Mouse (Mus musculus): Measurements from ENCODE around the gene Olfr821. TPM values are rescaled to one million over a fixed set of nuclear protein-coding genes. Genes with fewer than 3 reads are reported as not detected.
"Not testable (repeated sequence)": the region's sequence is repeated elsewhere in the genome, so short reads cannot be mapped to it uniquely, and the experiment has no call there.

The Olfr821 gene
- not detected for total RNA-seq (2021)
- long read RNA-seq, experiment 1 = 0 reads
- long read RNA-seq, experiment 2 = 0 reads

DNA sequence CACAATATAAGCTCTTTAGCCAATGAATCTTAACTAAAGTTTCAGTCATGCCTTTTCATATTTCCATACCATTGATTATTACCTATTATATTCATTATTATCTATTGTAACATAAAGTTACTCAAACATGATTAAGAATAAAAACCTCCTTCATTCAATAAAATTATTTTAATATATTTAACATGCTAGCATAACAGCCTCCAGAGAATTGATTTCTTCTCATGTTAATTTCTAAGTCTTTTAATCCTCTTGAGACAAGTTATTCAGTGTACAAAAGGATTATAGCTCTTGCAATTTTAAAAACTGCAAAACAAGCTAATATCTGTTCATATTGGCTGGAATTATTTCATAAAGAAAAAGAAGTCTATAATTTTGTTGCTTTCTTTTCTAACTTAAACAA, at the start of gene Olfr821:
Gene Olfr821 (plus strand): TSS at position 301 of the 400 bp plus-strand sequence.
- DNase-seq = no peak

DNA sequence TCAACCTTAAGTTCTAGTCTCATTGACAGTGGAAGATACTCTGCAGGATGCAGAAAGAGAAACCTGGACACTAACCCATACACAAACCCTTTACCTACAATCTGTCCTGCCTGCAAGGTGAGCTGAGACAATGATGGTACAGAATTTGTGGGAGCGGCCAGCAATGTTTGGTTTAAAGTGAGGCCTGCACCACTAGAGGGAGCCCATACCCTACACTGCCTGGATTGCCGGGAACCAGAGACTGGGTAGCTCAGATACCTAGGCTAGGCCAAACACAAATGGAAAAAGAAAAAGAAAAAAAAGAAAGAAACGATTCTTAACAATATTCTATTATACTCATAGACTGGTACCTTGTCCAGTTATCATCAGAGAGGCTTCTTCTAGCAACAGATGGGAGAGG, 48.3 kb upstream of the Olfr821 start:
- not testable (repeated sequence) for DNase-seq

DNA sequence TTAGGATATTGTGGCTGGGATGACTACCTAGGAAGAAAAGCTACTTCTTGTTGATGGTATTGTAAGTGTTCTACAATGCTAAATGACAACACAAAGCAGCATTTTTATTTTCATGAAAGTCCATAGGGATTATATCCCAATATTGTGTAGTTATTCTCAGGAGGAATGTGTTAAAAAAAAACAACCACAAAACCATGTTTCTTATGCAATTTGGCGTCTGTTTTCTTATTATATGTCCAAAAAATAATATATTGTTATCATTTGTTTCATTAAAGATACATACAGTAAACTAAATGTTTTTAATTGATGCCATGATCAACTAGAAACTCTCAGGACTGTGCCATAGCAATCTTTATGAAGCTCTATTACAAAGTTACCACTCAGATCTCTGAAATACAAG, 45.2 kb upstream of the Olfr821 start, which contains the start of gene Gm10310:
Gene Gm10310 (minus strand): TSS at position 101 of the 400 bp plus-strand sequence.
- not testable (repeated sequence) for DNase-seq

DNA sequence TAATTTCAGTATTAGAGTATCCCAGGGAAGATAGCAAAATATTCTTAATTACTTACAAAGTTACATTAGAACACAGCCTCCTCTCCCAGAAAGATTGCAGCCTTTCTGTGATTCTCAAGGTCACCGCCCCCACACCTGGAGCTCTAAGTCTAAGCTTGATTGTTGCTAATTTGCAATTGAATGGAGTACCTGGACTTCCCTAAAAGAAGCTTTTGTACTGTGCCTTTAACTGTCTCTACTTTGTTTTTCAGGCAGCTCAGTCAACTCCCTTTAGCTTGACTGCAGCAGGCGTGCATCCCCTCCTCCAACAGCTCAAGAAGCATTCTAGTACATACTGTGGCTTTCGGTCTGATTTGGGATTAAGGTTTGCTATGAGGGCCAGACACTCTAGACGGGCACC, 26.0 kb upstream of the Olfr821 start:
- DNase-seq = not testable (repeated sequence)

DNA sequence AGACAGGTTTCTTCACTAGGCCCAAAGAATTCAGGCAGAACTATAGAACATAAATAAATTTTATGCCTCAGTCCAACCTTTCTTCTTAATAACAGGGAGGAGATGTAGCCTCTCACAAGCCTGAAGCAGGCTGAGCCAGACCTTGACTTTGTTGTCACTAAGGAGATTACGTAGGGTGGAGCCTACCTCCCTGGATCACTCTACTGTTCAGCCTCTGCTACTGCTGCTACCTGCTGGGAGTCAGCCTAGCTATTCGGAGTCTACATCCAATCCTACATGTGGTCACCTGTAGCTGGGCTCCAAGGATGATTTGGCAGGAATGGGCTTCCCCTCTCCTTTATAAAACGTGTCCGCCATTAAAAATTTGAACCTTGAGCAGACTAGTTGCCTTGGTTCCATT, 24.8 kb upstream of the Olfr821 start:
- not testable (repeated sequence) for DNase-seq

DNA sequence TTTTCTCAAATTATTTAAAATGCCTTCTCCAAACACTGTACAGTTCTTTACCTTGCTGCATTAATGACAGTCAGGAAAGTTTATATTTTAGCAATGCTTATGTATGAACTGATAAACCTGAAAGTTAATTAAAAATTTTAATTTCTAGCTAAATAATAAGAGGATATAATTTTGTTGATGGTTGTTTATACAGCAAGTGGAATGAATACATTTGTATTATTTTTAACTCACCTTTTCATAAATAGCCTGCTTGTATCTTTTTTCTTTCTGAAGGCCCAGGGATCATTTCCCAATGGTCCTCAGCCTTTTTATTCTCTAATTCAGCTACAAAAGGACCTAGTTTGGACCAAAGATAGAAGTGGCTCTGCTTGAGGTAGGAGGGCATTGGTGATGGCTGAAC, 17.8 kb upstream of the Olfr821 start, which contains the start of gene Olfr820:
Gene Olfr820 (plus strand): TSS at position 301 of the 400 bp plus-strand sequence.
- DNase-seq = no peak

DNA sequence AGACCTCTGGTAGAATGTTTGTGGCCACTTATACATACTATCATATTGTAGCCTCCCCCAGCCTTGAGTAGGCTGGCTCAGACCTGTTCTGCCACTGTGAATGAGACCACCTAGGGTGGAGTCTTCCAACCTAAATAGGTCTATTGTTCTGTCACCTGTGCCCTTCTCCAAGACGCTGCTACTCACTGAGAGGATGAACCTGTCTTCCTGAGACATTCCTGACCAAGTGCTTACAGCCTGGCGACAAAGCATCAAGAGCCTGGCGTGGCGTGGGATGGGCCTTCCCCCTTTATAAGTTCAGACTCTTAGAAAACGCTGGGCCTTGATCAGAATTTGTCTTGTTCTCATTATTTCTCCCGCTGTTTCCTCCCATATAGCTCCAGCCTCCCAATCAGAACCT, 6.9 kb downstream of the Olfr821 start:
- DNase-seq = no peak

DNA sequence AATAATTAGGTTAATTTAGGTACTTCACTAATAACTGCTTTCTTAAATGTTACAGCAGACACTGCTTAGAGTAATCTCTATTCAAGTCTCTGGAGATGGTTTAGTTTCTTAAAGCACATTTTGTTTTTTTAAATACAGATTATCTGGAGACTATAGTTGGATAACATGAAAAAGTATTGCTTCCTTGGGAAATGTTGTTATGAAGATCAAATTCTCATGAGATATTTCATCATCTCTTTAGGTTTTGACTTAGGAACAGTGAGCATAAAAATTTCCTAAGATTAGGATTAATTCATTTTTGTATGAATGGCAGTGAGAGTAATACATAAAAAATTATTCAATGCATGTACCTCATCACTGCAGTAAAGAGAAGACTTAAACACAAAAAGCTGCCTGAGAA, 40.8 kb downstream of the Olfr821 start, which contains the start of gene Olfr822:
Gene Olfr822 (plus strand): TSS at position 301 of the 400 bp plus-strand sequence.
- no peak for DNase-seq

Other genes starting within 250 kb of the Olfr821 start
- not detected for gene Olfr810, start 235.4 kb upstream of the Olfr821 start, total RNA-seq (2021)
- not detected for gene Olfr811, start 226.0 kb upstream of the Olfr821 start, total RNA-seq (2021)
- gene Olfr812, start 184.3 kb upstream of the Olfr821 start, total RNA-seq (2021) = not detected
- gene Olfr813, start 175.0 kb upstream of the Olfr821 start, total RNA-seq (2021) = not detected
- not detected for gene Olfr814, start 150.5 kb upstream of the Olfr821 start, total RNA-seq (2021)
- not detected for gene Olfr815, start 124.5 kb upstream of the Olfr821 start, total RNA-seq (2021)
- gene Olfr816, start 114.8 kb upstream of the Olfr821 start, total RNA-seq (2021) = not detected
- not detected for gene Olfr818, start 81.2 kb upstream of the Olfr821 start, total RNA-seq (2021)
- gene Olfr819, start 63.1 kb upstream of the Olfr821 start, total RNA-seq (2021) = not detected
- not detected for gene Olfr247, start 54.2 kb upstream of the Olfr821 start, total RNA-seq (2021)
- not detected for gene Gm10310, start 45.3 kb upstream of the Olfr821 start, total RNA-seq (2021)
- not detected for gene Olfr820, start 17.7 kb upstream of the Olfr821 start, total RNA-seq (2021)
- not detected for gene Olfr822, start 40.9 kb downstream of the Olfr821 start, total RNA-seq (2021)
- not detected for gene Olfr823, start 85.0 kb downstream of the Olfr821 start, total RNA-seq (2021)
- gene Olfr824, start 99.7 kb downstream of the Olfr821 start, total RNA-seq (2021) = under 1 TPM in 1 of 2 experiments, not detected in 1; 0.09 TPM
- not detected for gene Olfr825, start 136.4 kb downstream of the Olfr821 start, total RNA-seq (2021)
- gene Olfr826, start 153.8 kb downstream of the Olfr821 start, total RNA-seq (2021) = not detected
- not detected for gene Olfr827, start 184.1 kb downstream of the Olfr821 start, total RNA-seq (2021)
- gene Neurod4, start 249.9 kb downstream of the Olfr821 start, total RNA-seq (2021) = under 1 TPM; 0.18 to 0.21 TPM